Mouse (Mus musculus) limb, embryonic 14.5 days (tissue): ENCODE measurements around the gene Ankrd13c. TPM values are rescaled to one million over a fixed set of nuclear protein-coding genes. Genes with fewer than 3 reads are reported as not detected.

Experiments
- ATAC-seq: fragments of 200-750 bp; cut with Nextera tagmentation; 2 replicates; pipeline ENCODE4 v1.8.0; 2017; ENCODE audit warnings: low read depth, moderate number of reproducible peaks, moderate TSS enrichment; ENCODE audit not compliant: low FRiP score
- DNase-seq: peaks from one replicate; pipeline ENCODE4 v3.0.0-alpha.2; 2015; ENCODE audit warnings: low spot score
- H3K27ac ChIP-seq: fragments of 300-500 bp; sonication (generic); replicated peaks from 2 replicates; pipeline ENCODE4 v1.5.1; 2014; ENCODE audit warnings: low read depth, mild to moderate bottlenecking, low read length, moderate library complexity, mixed read lengths
- H3K27me3 ChIP-seq: fragments of 300-500 bp; sonication (generic); 2 replicates; pipeline ENCODE4 v1.6.1; 2014; ENCODE audit warnings: low read length, mixed read lengths; ENCODE audit not compliant: control insufficient read depth, insufficient read depth
- H3K36me3 ChIP-seq: fragments of 300-500 bp; sonication (generic); 2 replicates; pipeline ENCODE4 v1.6.1; 2014; ENCODE audit warnings: mild to moderate bottlenecking, low read length, moderate library complexity, mixed read lengths; ENCODE audit not compliant: control insufficient read depth, insufficient read depth
- H3K4me1 ChIP-seq: fragments of 300-500 bp; sonication (generic); 2 replicates; pipeline ENCODE4 v1.6.1; 2014; ENCODE audit warnings: antibody characterized with exemption, low read length, mixed read lengths; ENCODE audit not compliant: control insufficient read depth, insufficient read depth
- H3K4me2 ChIP-seq: fragments of 300-500 bp; sonication (generic); replicated peaks from 2 replicates; pipeline ENCODE4 v1.6.1; 2014; ENCODE audit warnings: low read depth, mild to moderate bottlenecking, low read length, moderate library complexity; ENCODE audit not compliant: severe bottlenecking
- H3K4me3 ChIP-seq: fragments of 300-500 bp; sonication (generic); replicated peaks from 2 replicates; pipeline ENCODE4 v1.5.1; 2014; ENCODE audit warnings: low read length
- H3K9ac ChIP-seq: fragments of 300-500 bp; sonication (generic); 2 replicates; pipeline ENCODE4 v1.6.1; 2014; ENCODE audit warnings: mild to moderate bottlenecking, low read depth, low read length, moderate library complexity; ENCODE audit not compliant: severe bottlenecking
- H3K9me3 ChIP-seq: fragments of 300-500 bp; sonication (generic); 2 replicates; pipeline ENCODE4 v1.6.1; 2016; ENCODE audit warnings: low read length; ENCODE audit not compliant: control insufficient read depth
- POLR2A ChIP-seq: fragments of 200-500 bp; IDR thresholded peaks from 2 replicates; pipeline ENCODE4 v1.8.0; 2012; ENCODE audit warnings: inconsistent platforms, mild to moderate bottlenecking, moderate library complexity, borderline replicate concordance; ENCODE audit not compliant: insufficient read depth, insufficient read length; ENCODE audit errors: extremely low read depth
- WGBS: fragments of 180-500 bp; shearing (Covaris S2); extraction: QIAGEN DNeasy Blood & Tissue Kit; methylation state at CpG from one replicate; pipeline ENCODE4 v1.1.7; 2014; 5-methylcytosine and 5-hydroxymethylcytosine counted together
- polyA plus RNA-seq, 2 experiments: library from polyadenylated mRNA; depleted of rRNA in 1 of 2; stranded (reverse) in 1 of 2; unstranded in 1 of 2; fragments of >200 nt; fragmentation: Nextera tagmentation in 1 of 2; extraction: Ambion mirVana in 1 of 2; gene quantifications; 2 replicates each; pipeline versions ENCODE4 v1.2.1 to v1.2.3; 2012 to 2014

Ankrd13c gene
- polyA plus RNA-seq, 2 experiments = 16.4 to 18.2 TPM

DNA sequence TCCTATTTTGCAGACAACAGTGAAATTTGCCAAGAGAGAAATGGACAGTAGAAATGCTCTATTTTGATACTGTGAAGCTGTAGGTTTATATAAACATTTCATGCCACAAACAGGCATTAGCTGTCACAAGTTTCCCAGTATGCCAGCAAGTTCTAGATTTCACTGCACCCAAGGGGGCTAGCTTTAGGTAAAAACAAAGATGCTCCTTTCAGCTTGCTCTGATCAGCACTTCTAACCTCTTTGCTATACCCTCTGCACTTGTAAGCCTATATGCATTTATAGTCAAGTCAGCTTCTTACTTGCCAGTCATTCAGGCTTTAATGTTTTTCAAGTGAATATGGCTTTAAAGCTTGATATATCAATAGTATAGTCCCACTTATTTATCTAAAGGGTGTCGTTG, 61.6 kb downstream of the Ankrd13c start:
- Histone ChIP-seq H3K9me3 (no peaks in the 10 kb centered on the region), H3K27me3 (no peaks in the 10 kb centered on the region), H3K4me1 (no peaks in the 10 kb centered on the region), H3K4me3 (no peak overlapping the region), H3K9ac (no peak overlapping the region), H3K36me3 (peaks cover 68% of the 10 kb centered on the region), H3K27ac (no peak overlapping the region), H3K4me2 (no peak overlapping the region)
- DNase-seq = no peak
- no peak for TF ChIP-seq POLR2A
- 83% methylated on average over 1 of the region's 1 CpGs for WGBS
- ATAC-seq = no peak

DNA sequence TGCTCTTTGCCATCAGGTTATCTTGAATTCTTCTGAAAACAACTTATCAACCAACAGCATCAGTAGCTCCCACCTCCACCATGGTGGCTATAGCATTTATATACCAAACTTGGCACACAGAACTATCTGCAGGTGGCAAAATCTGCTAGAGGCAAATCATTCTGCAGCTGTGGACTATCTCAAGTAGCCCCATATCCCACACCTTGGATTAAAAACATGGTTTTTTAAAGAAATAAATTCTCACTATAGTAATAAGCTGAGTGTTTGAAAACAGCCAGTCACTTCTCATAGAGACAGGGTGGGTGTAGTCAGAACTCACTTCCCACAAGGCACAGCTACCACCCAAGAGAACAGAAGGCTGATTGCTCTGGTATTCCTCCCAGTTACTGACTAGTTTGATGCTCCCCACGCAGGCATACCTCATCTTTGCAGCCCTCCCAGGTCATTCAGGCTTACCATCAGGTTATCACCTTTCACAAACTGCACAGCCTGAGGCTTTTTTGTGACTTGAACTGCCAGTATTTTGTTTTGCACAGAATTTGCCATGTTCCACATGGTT, 62.8 kb downstream of the Ankrd13c start:
- TF ChIP-seq POLR2A = no peak
- no peak for ATAC-seq

DNA sequence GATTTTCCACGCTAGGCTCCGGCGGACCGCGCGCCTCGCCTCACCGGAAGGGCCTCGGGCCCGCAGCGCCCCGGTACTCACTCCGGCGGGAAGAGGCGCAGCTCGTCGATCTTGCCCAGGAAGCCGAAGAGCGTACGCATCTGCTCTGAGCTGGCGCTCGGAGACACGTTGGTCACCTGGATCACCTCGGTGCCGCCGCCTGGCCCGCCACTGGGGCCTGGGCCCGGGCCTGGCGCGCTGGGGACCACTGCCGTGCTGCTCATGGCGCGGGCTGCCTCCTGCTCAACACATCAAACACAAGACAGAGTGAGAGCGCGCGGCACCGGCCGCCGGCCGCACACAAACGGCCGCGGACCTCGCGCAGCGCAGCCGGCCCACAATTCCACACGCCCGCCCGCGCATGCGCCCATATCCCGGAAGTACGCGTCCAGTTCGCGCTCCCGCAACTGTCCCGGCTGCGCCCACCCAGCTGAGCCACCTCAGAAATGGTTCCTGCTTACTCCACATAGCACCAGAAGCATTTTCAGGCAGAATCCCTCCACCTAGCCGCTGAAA, 84.4 kb downstream of the Ankrd13c start:
- peak; percentile 78; the same call in 1 of the 2 replicates for TF ChIP-seq POLR2A
- Histone ChIP-seq H3K4me1 (peaks cover 18% of the 10 kb centered on the region), H3K4me3 (peak overlapping the region; percentile 93), H3K9me3 (no peaks in the 10 kb centered on the region), H3K4me2 (peak overlapping the region; percentile 80), H3K27me3 (no peaks in the 10 kb centered on the region), H3K9ac (peak overlapping the region; percentile 98), H3K27ac (peak overlapping the region; percentile 98), H3K36me3 (peaks cover 12% of the 10 kb centered on the region)
- peak; percentile 90 for ATAC-seq
- under 1% methylated on average over 52 of the region's 61 CpGs for WGBS
- DNase-seq = peak; percentile 90

More for the DNA sequence above, 62.8 kb downstream of the Ankrd13c start:
- H3K9me3 ChIP-seq = no peaks in the 10 kb centered on the region
- H3K27me3 ChIP-seq = no peaks in the 10 kb centered on the region
- no peaks in the 10 kb centered on the region for H3K4me1 ChIP-seq
- no peak overlapping the region for H3K9ac ChIP-seq
- H3K4me3 ChIP-seq = no peak overlapping the region
- H3K27ac ChIP-seq = no peak overlapping the region
- H3K4me2 ChIP-seq = no peak overlapping the region
- no peak for DNase-seq
- peaks cover 69% of the 10 kb centered on the region for H3K36me3 ChIP-seq
- WGBS = 58% methylated on average over 1 of the region's 1 CpGs

DNA sequence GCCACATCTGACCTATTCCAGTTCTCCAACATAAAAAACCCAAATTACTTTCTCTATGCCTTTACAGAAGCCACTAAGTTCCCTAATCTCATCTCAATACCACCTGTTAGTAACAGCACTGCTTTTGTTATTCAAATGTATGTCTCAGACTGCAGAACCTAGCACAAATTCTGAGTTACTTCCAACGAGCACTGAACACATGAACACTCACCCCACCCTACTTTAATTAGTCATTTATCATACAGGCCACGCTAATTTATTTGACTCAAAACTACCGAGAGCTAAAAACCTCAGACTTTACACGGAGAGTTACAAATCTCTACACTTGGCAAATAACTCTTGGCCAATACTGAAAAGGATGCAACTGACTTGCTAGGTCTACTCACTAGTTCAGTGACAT, 85.1 kb downstream of the Ankrd13c start:
- Histone ChIP-seq H3K27ac (peak overlapping the region; percentile 98), H3K4me2 (peak overlapping the region; percentile 80), H3K4me3 (peak overlapping the region; percentile 93), H3K4me1 (peaks cover 18% of the 10 kb centered on the region), H3K9ac (peak overlapping the region; percentile 98), H3K27me3 (no peaks in the 10 kb centered on the region), H3K36me3 (peaks cover 5% of the 10 kb centered on the region; the same call in 1 of the 2 replicates), H3K9me3 (no peaks in the 10 kb centered on the region)
- WGBS = 3% methylated on average over 4 of the region's 4 CpGs
- no peak for TF ChIP-seq POLR2A
- DNase-seq = no peak
- ATAC-seq = no peak

DNA sequence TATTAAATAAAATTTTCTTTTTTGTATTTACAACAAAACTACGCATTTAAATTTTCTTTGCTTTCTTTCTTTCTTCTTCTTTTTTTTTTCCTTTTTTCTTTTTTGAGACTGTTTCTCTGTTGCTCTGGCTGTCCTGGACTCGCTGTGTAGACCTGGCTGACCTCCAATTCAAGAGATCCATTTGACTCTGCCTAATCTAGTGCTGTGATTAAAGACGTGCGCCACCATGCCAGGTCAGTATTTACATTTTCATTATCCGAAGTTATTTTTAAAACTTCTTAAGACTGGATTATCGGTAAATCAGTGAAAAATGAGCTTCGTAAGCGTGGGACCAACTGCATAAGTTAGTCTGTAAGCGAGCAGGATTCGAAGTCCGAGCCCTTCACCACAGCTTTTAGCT, 88.8 kb downstream of the Ankrd13c start:
- peak overlapping the region; percentile 77 for H3K4me3 ChIP-seq
- TF ChIP-seq POLR2A = no peak
- DNase-seq = no peak

More for the DNA sequence above, 88.8 kb downstream of the Ankrd13c start:
- H3K4me2 ChIP-seq = peak overlapping the region; percentile 72
- WGBS = 2% methylated on average over 11 of the region's 11 CpGs
- H3K4me1 ChIP-seq = peaks cover 15% of the 10 kb centered on the region
- no peaks in the 10 kb centered on the region for H3K27me3 ChIP-seq
- no peaks in the 10 kb centered on the region for H3K9me3 ChIP-seq
- H3K36me3 ChIP-seq = no peaks in the 10 kb centered on the region
- peak overlapping the region; percentile 83 for H3K27ac ChIP-seq
- no peak for ATAC-seq
- peak overlapping the region; percentile 94 for H3K9ac ChIP-seq
